Mouse (Mus musculus) lung, postnatal 36 days (tissue): Measurements from ENCODE around the gene Efhb.

ENCODE experiments used
- DNase-seq: peaks from one replicate; pipeline ENCODE4 v3.0.0; 2022; ENCODE audit warnings: mixed read lengths

The Efhb gene

DNA sequence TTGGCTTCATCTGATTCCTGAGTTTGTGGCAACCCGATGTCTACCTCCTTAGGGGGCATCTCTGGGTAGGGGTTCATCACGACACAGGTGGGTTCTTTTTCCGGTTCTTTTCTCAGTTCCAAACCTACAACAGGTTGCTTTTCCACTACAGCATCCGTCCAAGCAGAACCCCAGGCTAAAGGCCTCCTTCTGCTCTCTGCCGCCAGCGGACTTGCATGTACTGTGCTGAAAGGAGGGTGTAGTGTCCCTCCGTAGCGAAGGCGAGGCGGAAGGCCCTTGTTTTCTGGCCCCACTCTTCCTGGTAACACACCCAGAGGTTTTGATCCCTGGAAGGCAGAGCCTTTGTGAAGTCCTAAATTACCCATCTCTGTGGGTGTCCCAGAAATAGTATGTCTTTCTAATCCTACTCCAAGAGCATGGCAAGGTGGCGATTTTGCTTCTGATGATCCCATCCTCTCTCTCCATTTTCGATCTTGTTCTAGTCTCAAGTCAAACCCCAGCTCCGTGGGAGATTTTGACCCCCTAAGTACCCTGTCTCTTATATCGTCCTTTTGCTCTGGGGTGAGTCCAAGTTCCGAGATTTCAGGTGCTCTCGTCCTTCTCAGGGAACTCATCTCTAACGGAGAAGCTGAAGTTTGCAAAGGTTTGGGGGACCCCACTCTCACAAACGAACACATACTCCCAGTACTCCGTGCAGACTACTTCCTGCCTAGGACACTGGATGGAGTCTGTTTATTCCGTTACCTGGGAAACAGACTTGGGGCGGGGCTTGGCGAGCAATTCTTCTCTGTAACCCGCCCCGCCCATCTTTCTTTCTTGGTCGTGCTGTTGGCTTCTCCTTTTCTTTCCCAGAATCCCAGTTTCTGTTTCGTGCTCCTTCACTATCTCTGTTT lies at the start of gene Efhb:
Gene Efhb, minus strand, starts transcription at position 719 of the 893 bp plus-strand sequence.
- DNase-seq, result peak; percentile 98

DNA sequence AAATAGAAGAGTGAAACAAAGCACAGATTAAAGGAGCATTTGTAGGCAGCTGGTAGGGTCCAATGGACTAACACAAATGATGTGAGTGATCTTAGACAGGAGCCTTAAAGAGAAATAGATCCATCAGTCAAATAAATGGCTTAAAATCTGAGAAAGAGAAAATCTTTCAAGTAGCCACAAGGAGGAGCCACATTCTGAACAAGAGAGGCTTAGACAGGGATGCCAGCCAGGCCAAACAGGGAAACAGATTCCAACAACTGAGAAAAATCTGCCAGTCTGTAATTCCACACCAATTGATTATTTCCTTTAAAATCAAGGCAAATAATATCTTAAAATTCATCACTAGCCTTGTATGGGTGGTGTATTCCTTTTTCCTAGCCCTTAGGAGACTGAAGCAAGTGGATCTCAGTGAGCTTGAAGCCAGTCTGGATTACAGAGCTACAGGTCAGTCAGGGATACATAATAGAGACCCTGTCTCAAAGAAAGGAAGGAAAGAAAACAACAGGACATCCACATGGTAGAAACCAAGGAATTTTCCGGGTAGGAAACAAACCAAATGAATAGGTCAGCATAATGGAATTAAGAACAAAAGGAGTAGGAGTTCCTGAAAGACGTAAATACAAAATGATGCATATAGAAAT lies 49.3 kb upstream of the Efhb start:
- peak; percentile 46 for DNase-seq

DNA sequence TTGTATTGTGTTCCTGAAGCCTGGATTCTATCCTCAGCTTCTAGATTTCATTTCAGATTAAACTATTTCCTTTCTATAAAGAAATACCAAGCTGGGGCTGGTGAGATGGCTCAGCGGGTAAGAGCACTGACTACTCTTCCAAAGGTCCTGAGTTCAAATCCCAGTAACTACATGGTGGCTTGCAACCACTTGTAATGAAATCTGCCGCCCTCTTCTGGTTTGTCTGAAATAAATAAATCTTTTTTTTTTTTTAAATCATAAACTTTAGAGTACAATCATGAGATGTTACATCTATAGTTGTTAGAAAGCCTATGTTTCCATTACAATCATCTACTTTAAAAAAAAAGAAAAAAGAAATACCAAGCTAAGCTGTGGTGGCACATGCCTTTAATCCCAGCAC lies 39.8 kb upstream of the Efhb start:
- no peak for DNase-seq

DNA sequence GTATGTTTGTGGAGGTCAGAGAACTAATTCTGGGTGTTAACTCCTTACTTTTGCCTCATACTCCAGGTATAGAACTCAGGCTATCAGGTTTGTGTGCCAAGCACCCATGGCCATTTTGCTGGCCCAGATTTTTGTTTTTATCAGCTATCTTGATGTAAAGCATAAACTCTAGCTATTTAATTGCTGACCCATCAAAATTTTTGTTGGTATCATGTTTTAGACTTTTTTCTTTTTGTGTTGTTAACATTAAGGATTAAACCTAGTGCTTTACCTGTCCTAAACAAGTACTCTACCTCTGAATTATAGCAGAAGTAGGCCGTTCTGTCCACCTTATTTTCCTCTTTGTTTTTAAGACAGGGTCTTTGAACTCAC lies 25.9 kb upstream of the Efhb start:
- no peak for DNase-seq

DNA sequence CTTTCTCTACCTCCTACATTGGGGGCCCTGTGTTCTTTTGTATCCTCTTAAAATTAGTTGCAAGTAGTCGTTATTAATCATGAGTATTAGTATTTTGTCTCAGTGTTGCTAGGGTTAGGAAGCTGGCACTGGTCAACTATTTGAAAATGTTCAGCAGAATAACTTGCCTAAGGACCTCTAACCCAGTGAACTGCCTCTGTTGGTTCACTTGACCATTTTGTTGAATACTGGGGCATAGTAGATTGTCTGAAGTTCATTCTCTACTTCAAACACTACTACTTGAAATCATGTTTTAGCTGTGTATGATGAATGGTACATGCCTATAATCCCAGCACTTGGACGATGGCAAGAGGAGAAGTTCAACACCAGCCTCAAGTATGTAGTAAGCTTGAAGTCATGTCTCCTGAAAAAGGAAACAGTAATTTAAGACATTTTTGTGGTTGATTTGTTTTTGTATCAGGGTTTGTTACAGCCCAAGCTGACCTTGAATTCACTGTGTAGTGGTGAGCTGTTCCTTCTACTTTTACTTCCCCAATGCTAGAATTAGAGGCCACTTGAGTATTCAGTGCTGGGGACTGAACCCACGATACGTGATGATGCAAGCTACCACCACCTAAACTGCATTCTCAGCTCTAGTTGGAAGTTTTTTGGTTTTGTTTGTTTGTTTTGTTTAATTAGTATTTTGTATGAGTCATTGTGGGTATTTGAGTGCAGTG lies 25.3 kb upstream of the Efhb start:
- DNase-seq, result peak; percentile 26

DNA sequence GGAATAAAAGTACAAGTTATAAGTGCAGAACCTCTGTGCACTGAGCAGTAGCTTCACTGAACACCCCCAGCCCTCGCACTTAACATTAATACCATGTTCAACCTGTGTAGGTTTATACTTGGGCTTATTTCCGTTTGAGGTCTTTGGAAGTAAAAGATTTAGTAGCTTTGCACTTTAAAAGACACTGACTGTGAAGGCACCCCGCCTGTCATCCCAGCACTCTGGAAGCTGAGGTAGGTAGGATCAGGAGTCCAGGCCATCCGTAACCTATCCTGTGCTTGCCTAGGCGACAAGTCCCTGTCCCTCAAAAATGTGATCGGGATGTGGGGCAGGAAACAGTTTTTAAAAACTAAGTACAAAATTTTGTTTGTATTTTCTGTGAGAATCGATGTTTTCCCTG lies 17.3 kb upstream of the Efhb start:
- DNase-seq, result no peak

DNA sequence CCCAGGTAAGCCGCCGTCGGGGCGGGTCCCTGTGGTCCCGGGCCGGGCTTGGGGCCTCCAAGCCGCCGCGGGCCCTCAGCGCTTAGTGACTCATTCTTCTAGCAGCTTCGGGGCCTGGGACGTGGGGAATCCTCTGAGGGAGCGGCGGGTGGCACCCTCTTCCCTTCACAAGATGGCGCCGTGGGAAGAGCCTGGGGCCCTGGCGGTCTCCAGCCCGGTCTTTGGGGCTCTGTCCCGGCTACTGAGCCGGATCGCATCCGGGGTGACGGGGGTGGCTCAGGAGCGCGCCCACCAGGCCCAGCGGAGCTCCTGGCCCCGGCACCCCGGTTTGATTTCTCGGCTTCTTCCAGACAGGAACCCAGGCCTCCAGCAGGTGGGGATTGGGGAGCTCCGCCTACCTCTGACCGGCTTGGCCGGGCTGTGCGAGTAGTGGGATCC lies 16.5 kb upstream of the Efhb start:
- DNase-seq, result peak; percentile 54

DNA sequence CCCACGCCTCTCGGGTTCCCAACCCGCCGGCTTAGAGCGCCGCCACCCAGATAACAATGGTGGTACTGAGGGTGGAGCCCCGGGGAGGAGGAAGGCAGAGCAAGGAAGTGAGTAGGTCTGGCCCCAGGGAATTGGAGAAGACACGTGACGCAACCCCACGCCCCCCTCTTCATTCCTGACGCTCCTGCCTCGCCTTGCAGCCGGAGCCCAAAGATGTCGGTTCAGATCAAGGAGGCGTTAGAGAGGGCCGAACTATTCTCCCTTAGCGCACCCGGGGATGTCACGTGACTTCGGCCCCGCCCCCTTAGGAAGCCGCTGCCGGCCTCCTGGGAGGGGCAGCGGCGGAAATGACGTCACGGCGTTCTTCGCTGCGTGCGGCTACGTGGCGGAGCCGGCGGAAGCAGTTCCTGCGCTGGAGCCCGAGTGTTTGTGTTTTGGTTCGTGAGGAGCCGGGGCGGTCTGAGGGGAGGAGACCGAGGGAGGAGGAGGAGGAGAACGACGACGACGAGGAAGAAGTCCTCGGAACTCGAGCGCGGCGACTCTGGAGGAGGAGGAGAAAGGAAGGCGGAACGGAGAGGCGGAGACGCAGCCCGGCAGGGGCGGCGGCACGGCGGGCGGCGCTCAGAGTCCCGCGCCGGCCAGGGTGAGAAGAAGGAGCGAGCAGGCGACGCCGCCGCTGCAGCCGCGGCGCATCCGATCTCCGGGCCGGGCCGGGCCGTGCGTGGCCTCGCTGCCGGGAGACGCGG lies 15.9 kb upstream of the Efhb start, which contains the start of gene Rab5a:
Gene Rab5a, plus strand, starts transcription at position 377 of the 746 bp plus-strand sequence.
- peak; percentile 100 for DNase-seq

DNA sequence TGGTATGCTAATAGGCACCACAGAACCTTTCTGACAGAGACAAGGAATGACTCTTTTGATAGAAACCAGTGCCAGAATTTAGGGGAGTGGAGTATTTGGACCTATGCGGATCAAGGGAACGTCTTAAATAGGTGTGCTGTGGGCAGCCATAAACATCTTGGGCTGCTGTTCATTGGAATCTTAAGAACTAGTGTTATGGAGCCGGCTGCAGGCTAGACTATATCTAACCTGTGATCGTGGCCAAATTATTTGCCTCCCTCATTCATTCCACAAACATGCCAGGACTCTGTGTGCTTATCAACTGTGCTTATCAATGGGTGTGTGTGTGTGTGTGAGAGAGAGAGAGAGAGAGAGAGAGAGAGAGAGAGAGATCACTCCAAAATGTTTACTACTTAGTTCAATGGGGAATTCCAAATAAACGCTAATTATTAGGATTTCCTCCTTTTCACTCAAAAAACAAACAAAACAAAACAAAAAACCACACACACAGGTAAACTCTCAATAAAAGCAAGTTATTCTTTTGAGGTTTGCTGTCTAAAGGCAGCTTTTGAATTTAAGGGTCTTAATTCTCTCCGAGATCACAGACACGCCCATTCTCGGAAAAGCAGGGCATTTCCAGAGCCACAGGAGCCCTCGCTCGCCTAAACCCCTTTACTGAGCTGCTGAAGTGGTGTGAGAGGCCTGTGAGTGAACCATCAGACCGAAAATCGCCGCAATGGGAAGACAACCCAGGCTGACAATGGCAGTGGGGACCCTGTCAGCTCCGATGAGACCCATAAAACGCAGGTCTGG lies 15.1 kb upstream of the Efhb start:
- peak; percentile 32 for DNase-seq

DNA sequence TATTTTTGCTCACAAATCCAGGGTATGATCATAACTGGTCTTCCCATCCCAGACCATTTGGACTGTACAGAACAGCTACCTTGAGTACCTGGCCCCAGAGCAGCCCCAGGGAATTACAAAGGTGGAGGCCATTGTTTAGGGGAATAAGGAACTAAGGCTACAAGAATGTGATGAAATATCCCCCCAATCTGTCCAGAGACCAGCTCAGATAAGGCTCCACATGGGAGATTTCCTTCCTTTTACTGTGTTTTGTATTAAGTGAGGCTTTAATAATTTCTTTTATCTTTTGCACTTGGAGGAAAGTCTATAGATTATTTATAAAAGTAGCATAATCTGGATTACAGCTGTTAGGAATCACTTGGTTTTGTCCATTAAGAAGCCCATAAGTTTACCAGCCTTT lies 5.6 kb upstream of the Efhb start:
- DNase-seq, result no peak

DNA sequence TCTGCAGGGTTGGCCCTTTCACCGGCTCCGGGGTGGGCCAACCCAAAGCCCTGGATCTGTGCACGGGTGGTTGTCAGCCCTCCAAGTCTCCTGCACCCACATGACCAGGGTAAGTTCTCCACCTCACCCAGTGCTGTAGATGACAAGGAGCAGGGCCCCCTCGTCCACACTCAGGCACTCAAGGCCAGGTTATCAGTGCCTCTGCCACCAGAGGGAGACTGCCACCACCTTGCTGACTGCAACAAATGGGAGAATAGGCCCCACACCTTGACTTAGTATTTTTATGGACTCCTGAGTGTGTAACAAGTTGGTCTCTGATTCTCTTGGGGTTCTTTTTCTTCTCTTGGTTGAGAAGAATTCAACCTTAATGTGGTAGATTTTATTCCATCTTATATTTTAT lies 2.4 kb upstream of the Efhb start:
- DNase-seq, result peak; percentile 45

DNA sequence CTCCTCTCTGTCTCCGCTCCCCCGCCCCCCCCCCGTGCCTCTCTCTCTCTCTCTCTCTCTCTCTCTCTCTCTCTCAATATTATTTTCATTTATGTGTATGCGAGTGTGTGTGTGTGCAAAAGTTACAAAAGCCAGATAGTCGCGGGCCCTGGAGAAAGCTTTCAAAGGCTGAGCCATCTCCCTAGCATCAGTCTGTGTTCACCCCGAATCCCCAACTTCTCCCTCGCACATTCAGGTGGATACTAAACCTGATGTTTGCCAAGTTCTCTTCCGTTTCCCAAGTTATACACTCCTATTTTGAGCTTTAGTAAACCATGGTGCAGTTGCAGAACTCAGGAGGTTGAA lies 347 bp upstream of the Efhb start:
- no peak for DNase-seq

DNA sequence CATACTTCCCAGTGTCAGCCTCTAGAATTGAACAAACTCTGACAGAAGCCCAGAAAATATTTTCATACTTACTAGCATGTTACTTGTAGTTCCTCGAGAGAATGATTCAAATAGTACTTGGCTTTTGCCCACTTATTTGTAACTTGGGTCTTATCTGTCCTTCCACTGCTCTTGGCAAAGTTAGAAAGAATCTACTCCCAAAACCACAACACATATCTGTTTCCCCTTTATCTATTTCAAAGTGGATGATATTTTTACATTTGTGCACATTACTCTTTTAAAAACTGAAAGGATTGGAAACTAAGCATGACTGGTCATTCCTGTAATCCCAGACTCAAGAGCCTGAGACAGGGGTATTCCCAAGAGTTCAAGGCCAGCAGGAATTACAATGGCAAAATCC lies 6.4 kb downstream of the Efhb start:
- DNase-seq, result no peak

DNA sequence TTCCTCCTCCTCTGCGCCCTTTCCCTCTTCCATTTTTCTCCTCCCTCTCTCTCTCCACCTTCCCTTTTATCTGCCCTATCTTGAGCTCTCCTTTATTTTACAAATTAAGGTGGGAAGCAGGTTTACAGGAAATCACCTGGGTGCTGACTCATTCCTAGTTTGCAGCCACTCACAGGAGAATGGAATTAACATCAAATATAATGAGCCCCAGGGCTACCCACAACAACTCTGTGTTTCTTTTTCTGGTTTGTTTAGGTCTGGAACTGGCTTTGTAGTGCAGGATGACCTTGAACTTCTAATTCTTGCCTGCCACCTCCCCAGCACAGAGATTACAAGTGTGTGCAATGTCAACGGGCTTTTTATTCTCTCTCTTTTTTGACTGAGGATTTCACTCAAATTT lies 7.0 kb downstream of the Efhb start:
- DNase-seq, result no peak

DNA sequence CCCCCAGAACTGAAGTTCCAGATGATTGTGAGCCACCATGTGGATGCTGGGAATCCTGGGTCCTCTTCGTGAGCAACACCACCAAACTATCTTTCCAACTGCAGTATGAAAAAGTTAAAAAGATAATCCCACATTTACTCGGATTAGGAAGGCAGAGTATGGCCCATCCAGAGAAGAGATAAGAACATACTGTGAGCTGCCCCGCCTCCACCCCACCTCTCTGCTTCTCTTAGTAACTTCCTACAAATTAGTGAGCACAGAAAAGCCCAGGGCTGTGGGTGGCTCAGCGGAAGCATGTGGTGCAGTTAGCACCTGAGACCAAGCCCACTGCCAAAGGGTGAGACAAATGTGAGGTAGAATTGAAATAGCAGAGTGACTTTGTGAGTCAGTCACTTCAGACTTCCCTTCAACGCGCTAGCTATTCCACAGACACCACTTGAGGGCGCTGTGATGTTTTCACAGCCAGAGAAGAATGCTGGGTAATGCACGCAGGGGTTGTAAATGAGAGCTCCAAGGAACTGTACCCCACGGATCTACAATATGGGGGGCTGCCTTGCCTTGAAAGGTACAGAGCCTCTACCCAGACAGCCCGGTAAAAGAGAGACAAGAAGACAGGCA lies 60.3 kb downstream of the Efhb start:
- peak; percentile 51 for DNase-seq

DNA sequence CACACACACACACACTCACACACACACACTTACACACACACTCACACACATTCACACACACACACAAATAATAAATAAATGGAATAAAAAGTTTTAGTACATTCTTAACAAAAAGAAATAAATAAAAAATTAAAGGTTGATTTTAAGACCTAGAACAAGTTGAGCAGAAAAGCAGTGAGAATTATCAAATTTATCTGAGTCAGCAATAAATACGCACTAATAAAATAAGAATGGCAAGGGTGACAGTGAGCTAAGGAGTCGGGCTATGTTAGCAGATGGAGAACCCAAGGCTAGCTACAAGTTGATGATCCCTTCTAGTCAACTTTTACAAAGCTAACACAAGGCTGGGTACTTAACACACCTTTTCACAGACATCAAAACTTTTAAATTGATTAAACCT lies 69.9 kb downstream of the Efhb start:
- DNase-seq, result no peak

DNA sequence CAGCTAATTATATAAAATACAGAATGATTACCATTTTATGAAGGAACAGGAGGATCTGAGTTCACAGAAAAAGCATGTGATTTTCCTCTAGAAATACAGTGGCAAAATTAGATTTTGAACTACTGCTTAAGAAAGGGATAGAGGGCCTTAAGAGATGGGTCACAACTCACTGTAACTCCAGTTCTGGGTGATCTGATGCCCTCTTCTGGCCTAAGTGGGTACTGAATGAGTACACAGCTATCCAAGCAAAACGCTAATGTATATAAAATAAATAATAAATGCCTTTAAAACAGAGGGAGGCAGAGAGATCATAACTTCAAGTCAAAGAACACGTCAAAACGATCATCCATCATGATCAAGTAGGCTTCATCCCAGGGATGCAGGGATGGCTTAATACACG lies 73.6 kb downstream of the Efhb start:
- peak; percentile 49 for DNase-seq

DNA sequence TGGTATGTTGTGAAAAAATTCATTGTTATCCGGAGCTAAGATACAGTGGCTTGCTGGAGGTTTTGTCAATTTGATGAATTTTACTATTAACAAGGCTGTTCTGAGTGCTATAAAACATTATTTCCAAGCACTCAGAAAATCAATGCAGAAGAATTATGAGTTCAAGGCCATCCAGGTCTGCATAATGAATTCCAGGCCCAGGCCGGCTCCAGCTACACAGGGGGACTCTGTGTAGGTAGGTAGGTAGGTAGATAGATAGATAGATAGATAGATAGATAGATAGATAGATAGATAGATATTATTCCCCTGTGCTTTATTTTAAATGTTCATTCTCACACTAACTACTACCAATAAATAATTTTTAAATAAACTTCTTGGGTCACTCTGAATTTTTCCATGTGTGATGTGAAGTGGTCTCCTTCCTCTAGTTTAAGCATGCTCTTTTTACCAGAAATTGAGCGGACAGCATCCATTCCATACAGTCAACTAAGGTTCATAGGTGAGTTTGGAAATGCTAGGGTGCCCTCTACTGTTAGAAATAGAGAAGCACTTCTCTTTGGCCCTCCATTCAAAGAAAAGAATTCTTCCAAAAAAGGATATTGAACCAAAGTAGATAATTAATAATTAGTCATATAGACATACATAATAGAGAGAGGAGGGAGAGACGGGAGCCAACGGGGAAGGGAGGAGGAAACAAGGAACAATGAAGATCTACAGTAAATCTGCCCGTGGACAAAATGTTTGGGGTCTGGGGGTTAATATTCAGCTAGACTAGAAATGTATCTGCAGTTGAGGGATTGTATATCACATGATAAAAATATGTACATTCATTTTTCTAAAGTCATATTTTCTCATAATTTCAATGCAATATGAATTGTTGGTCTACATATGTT lies 75.3 kb downstream of the Efhb start:
- no peak for DNase-seq

DNA sequence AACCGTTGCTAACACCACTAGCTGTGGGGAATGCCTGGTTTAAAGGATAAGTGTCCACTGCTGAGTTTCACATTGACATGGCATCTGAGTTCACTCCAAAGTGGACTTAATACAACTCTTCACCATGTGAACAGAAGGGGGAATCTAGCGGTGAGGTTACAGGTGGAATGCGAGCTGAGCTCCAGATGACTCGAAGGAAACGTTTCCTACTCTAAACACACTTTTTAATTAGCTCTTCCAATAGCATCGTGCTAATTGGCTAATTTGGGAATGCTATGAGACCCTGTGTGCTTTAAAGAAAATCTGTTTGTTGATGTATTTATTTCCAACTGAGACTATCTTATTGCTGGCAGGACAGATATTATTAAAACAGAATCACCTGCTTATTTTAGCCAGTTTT lies 76.3 kb downstream of the Efhb start:
- no peak for DNase-seq

DNA sequence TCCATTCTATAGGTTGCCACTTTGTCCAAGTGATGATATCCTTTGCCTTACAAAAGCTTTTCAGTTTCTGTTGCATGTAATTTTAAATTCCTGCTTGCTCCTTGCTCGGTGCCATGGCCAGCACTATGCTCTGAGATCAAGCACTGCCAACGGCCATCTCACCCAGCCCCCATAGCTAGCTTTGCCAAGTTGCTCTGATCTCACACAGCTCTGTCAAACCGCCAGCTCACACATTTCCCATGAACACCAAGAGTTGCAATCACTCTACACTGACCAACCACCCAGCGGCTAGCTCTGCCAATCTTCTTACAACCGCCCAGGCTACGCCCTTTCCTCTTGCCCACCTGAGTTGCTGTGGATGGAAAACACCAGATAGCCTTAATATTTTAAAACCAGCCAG lies 99.0 kb downstream of the Efhb start:
- no peak for DNase-seq
